Mouse (Mus musculus) embryonic facial prominence, embryonic 10.5 days (tissue): ENCODE data around the gene Serac1. TPM values are rescaled to one million over a fixed set of nuclear protein-coding genes. Genes with fewer than 3 reads are reported as not detected.

Experiments
- DNase-seq: peaks from one replicate; pipeline ENCODE4 v3.0.0-alpha.2; 2017; ENCODE audit warnings: low spot score
- H3K27ac ChIP-seq: fragments of 300-500 bp; sonication (generic); replicated peaks from 2 replicates; pipeline ENCODE4 v1.5.1; 2016; ENCODE audit warnings: mild to moderate bottlenecking
- H3K27me3 ChIP-seq: fragments of 300-500 bp; sonication (generic); replicated peaks from 2 replicates; pipeline ENCODE4 v1.6.1; 2016; ENCODE audit warnings: low read depth, mild to moderate bottlenecking; ENCODE audit not compliant: poor library complexity, severe bottlenecking
- H3K36me3 ChIP-seq: fragments of 300-500 bp; sonication (generic); replicated peaks from 2 replicates; pipeline ENCODE4 v1.6.1; 2016; ENCODE audit warnings: mild to moderate bottlenecking, moderate library complexity
- H3K4me1 ChIP-seq: fragments of 300-500 bp; sonication (generic); 2 replicates; pipeline ENCODE4 v1.6.1; 2016
- H3K4me3 ChIP-seq: fragments of 300-500 bp; sonication (generic); 2 replicates; pipeline ENCODE4 v1.5.1; 2016; ENCODE audit warnings: mild to moderate bottlenecking, moderate library complexity
- H3K9me3 ChIP-seq: fragments of 300-500 bp; sonication (generic); 2 replicates; pipeline ENCODE4 v1.6.1; 2016; ENCODE audit warnings: mild to moderate bottlenecking
- WGBS: fragments of 180-500 bp; shearing (Covaris S2); methylation state at CpG from one replicate; pipeline ENCODE4 v1.1.7; 2016; 5-methylcytosine and 5-hydroxymethylcytosine counted together
- polyA plus RNA-seq: library from polyadenylated mRNA; unstranded; fragments of >200 nt; fragmentation: Nextera tagmentation; extraction: Ambion mirVana; gene quantifications from 2 replicates; pipeline ENCODE4 v1.2.1, GENCODE M21; 2016

The Serac1 gene
- polyA plus RNA-seq, 1 experiment from 2014 or later = 7.3 TPM

GRCm38 (mm10) chr17:6014985-6015384, 64.6 kb downstream of the Serac1 start:
- Histone ChIP-seq H3K9me3 (no peaks in the 10 kb centered on the region), H3K4me1 (peaks cover 24% of the 10 kb centered on the region), H3K4me3 (no peak overlapping the region), H3K27ac (no peak overlapping the region), H3K36me3 (no peaks in the 10 kb centered on the region), H3K27me3 (no peaks in the 10 kb centered on the region)
- no peak for DNase-seq
- WGBS = 88% methylated on average over 4 of the region's 4 CpGs

- Histone ChIP-seq H3K36me3 (no peaks in the 10 kb centered on the region), H3K9me3 (no peaks in the 10 kb centered on the region), H3K27ac (no peak overlapping the region), H3K4me3 (no peak overlapping the region), H3K4me1 (peaks cover 22% of the 10 kb centered on the region), H3K27me3 (no peaks in the 10 kb centered on the region)
- DNase-seq = no peak
- WGBS = 78% methylated on average over 4 of the region's 4 CpGs
Measured at GRCm38 (mm10) chr17:6013079-6013478, 66.5 kb downstream of the Serac1 start.

GRCm38 (mm10) chr17:6009606-6010005, 69.9 kb downstream of the Serac1 start:
- Histone ChIP-seq H3K4me3 (no peak overlapping the region), H3K4me1 (peaks cover 27% of the 10 kb centered on the region), H3K27ac (no peak overlapping the region), H3K27me3 (no peaks in the 10 kb centered on the region), H3K36me3 (no peaks in the 10 kb centered on the region), H3K9me3 (no peaks in the 10 kb centered on the region)
- WGBS = 89% methylated on average over 4 of the region's 4 CpGs
- DNase-seq = no peak

GRCm38 (mm10) chr17:6008590-6008989, 71.0 kb downstream of the Serac1 start:
- Histone ChIP-seq H3K36me3 (no peaks in the 10 kb centered on the region), H3K27me3 (no peaks in the 10 kb centered on the region), H3K27ac (no peak overlapping the region), H3K9me3 (no peaks in the 10 kb centered on the region), H3K4me3 (no peak overlapping the region), H3K4me1 (peaks cover 23% of the 10 kb centered on the region)
- WGBS = 90% methylated on average over 11 of the region's 11 CpGs
- no peak for DNase-seq

GRCm38 (mm10) chr17:6007902-6008301, 71.6 kb downstream of the Serac1 start:
- no peak for DNase-seq
- H3K27ac ChIP-seq = no peak overlapping the region
- H3K4me1 ChIP-seq = peaks cover 21% of the 10 kb centered on the region
- H3K36me3 ChIP-seq = no peaks in the 10 kb centered on the region
- no peak overlapping the region for H3K4me3 ChIP-seq
- no peaks in the 10 kb centered on the region for H3K27me3 ChIP-seq
- H3K9me3 ChIP-seq = no peaks in the 10 kb centered on the region
- 93% methylated on average over 9 of the region's 9 CpGs for WGBS

GRCm38 (mm10) chr17:6007101-6007780, 72.3 kb downstream of the Serac1 start:
- 87% methylated on average over 5 of the region's 5 CpGs for WGBS
- Histone ChIP-seq H3K9me3 (no peaks in the 10 kb centered on the region), H3K27me3 (no peaks in the 10 kb centered on the region)

GRCm38 (mm10) chr17:6005638-6006471, 73.7 kb downstream of the Serac1 start:
- Histone ChIP-seq H3K9me3 (no peaks in the 10 kb centered on the region), H3K27me3 (no peaks in the 10 kb centered on the region), H3K36me3 (no peaks in the 10 kb centered on the region), H3K4me3 (peak overlapping the region; percentile 23), H3K27ac (peak overlapping the region; percentile 67; the same call in 1 of the 2 replicates), H3K4me1 (peaks cover 21% of the 10 kb centered on the region)
- DNase-seq = peak; percentile 41
- WGBS = 36% methylated on average over 14 of the region's 14 CpGs

More at GRCm38 (mm10) chr17:6007101-6007780, 72.3 kb downstream of the Serac1 start:
- Histone ChIP-seq H3K4me1 (peaks cover 21% of the 10 kb centered on the region), H3K4me3 (no peak overlapping the region), H3K36me3 (no peaks in the 10 kb centered on the region), H3K27ac (no peak overlapping the region)
- no peak for DNase-seq

GRCm38 (mm10) chr17:6005246-6005637, 74.3 kb downstream of the Serac1 start:
- Histone ChIP-seq H3K9me3 (no peaks in the 10 kb centered on the region), H3K27me3 (no peaks in the 10 kb centered on the region), H3K36me3 (no peaks in the 10 kb centered on the region), H3K4me1 (peaks cover 21% of the 10 kb centered on the region), H3K4me3 (peak overlapping the region; percentile 23), H3K27ac (peak overlapping the region; percentile 67; the same call in 1 of the 2 replicates)
- 15% methylated on average over 14 of the region's 14 CpGs for WGBS
- DNase-seq = peak; percentile 56

- H3K9me3 ChIP-seq = no peaks in the 10 kb centered on the region
- H3K4me1 ChIP-seq = peaks cover 21% of the 10 kb centered on the region
- no peaks in the 10 kb centered on the region for H3K36me3 ChIP-seq
- H3K4me3 ChIP-seq = no peak overlapping the region
- WGBS = 88% methylated on average over 6 of the region's 6 CpGs
- H3K27ac ChIP-seq = no peak overlapping the region
- DNase-seq = no peak
- no peaks in the 10 kb centered on the region for H3K27me3 ChIP-seq
Measured at GRCm38 (mm10) chr17:6003661-6004060, 75.9 kb downstream of the Serac1 start.

- Histone ChIP-seq H3K27me3 (no peaks in the 10 kb centered on the region), H3K27ac (no peak overlapping the region), H3K36me3 (no peaks in the 10 kb centered on the region), H3K4me1 (peaks cover 22% of the 10 kb centered on the region), H3K9me3 (no peaks in the 10 kb centered on the region), H3K4me3 (no peak overlapping the region)
- no peak for DNase-seq
- 94% methylated on average over 6 of the region's 6 CpGs for WGBS
Measured at GRCm38 (mm10) chr17:6002563-6002962, 77.0 kb downstream of the Serac1 start.

GRCm38 (mm10) chr17:6001836-6002235, 77.7 kb downstream of the Serac1 start:
- H3K27me3 ChIP-seq = no peaks in the 10 kb centered on the region
- no peaks in the 10 kb centered on the region for H3K36me3 ChIP-seq
- no peak for DNase-seq
- 87% methylated on average over 7 of the region's 7 CpGs for WGBS
- H3K4me1 ChIP-seq = peaks cover 23% of the 10 kb centered on the region
- no peak overlapping the region for H3K27ac ChIP-seq
- H3K4me3 ChIP-seq = no peak overlapping the region
- no peaks in the 10 kb centered on the region for H3K9me3 ChIP-seq

GRCm38 (mm10) chr17:6001389-6001788, 78.2 kb downstream of the Serac1 start:
- 83% methylated on average over 6 of the region's 6 CpGs for WGBS
- Histone ChIP-seq H3K9me3 (no peaks in the 10 kb centered on the region), H3K36me3 (no peaks in the 10 kb centered on the region), H3K4me3 (no peak overlapping the region), H3K27ac (no peak overlapping the region), H3K27me3 (no peaks in the 10 kb centered on the region), H3K4me1 (peaks cover 25% of the 10 kb centered on the region)
- DNase-seq = no peak

GRCm38 (mm10) chr17:6000864-6001319, 78.6 kb downstream of the Serac1 start:
- 85% methylated on average over 8 of the region's 8 CpGs for WGBS
- Histone ChIP-seq H3K4me3 (no peak overlapping the region), H3K36me3 (no peaks in the 10 kb centered on the region), H3K27me3 (no peaks in the 10 kb centered on the region), H3K4me1 (peaks cover 21% of the 10 kb centered on the region), H3K27ac (no peak overlapping the region), H3K9me3 (no peaks in the 10 kb centered on the region)
- DNase-seq = no peak
